Mouse (Mus musculus): Measurements from ENCODE around the gene Raet1e.

DNA sequence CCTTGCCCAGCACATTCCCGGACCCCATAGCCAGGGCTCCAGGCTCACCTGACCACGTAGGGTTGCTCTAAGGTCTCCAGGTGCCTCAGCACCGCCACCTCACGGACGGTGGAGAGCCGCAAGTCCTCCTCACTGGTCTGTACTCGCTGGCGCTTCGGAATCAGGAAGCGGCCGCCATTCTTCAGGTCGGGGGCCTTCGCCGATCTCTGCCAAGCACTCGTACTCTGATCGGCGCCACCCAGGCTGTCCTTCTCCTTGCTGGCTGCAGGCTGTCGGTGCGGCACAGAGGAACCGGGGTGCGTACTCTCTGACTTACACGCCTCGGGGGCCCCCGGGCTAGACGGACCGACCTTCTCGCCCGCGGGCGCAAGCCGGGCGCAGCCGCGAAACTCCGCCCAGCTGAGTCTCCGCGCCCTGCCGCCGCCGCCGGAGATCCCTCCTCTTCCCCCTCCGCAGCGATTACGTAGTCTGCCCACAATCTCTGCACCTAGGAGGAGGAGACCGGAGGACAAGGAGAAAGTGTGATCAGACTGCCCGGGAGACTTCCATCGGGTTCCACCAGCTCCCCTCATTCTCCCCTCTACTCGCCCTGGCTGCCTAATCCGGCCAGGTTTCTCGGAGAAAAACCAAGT, 9.8 kb upstream of the Raet1e start:
- peak; percentile 59 for TF ChIP-seq CTCF (IDR thresholded peaks at IDR 0.05; ENCODE audit: low read depth)
- TF ChIP-seq EP300 (IDR thresholded peaks at IDR 0.05; ENCODE audit: low read depth) = no peak
